Mouse (Mus musculus) G1E (cell line): ENCODE measurements around the gene Gm12830.

Experiments
- CTCF ChIP-seq: IDR thresholded peaks from 2 replicates; pipeline ENCODE4 v1.5.1; 2012; ENCODE audit warnings: low read depth, low read length, inconsistent platforms, mixed read lengths
- GATA1 ChIP-seq: IDR thresholded peaks from 2 replicates; pipeline ENCODE4 v1.6.1; 2012; ENCODE audit warnings: borderline replicate concordance, low read length, inconsistent platforms, mixed read lengths

DNA sequence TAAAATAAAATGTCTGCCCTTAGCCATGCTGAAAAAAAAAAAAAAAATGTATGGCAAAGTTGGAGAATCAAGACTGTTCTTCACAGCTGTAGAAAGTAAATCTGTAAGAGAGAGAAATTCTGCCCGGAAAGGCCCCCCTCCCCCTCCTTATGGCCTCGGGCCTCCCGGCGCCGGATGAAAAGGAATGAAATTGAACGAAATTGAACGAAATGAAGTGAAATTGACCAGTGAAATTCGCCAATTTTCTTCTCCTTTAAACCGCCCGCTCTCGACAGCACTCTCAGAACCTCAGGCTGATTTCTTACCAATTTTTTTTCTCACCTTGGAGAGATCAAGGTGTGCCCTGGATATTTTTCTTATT lies 81.9 kb downstream of the Gm12830 start:
- TF ChIP-seq CTCF, result no peak
- TF ChIP-seq GATA1, result no peak
